Mouse (Mus musculus) forebrain, embryonic 14.5 days (tissue): Measurements from ENCODE around the gene Snap23. TPM values are rescaled to one million over a fixed set of nuclear protein-coding genes. Genes with fewer than 3 reads are reported as not detected.
A peak's percentile ranks its signal among the peaks of the same experiment; 100 is the strongest.

Experiments used
- ATAC-seq: fragments of 200-750 bp; cut with Nextera tagmentation; 2 replicates; pipeline ENCODE4 v1.8.0; 2017; ENCODE audit warnings: mild to moderate bottlenecking, moderate library complexity
- DNase-seq: peaks from one replicate; pipeline ENCODE4 v3.0.0-alpha.2; 2015; ENCODE audit warnings: low spot score
- H3K27ac ChIP-seq: fragments of 300-500 bp; sonication (generic); 2 replicates; pipeline ENCODE4 v1.5.1; 2014; ENCODE audit warnings: low read depth, mild to moderate bottlenecking, control low read depth, low read length, moderate library complexity
- H3K27me3 ChIP-seq: fragments of 300-500 bp; sonication (generic); replicated peaks from 2 replicates; pipeline ENCODE4 v1.6.1; 2014; ENCODE audit warnings: low read length, control low read depth, mixed read lengths; ENCODE audit not compliant: control insufficient read depth, insufficient read depth
- H3K36me3 ChIP-seq: fragments of 300-500 bp; sonication (generic); 2 replicates; pipeline ENCODE4 v1.6.1; 2014; ENCODE audit warnings: low read length, control low read depth; ENCODE audit not compliant: control insufficient read depth, insufficient read depth
- H3K4me1 ChIP-seq: fragments of 300-500 bp; sonication (generic); 2 replicates; pipeline ENCODE4 v1.6.1; 2014; ENCODE audit warnings: antibody characterized with exemption, low read length, control low read depth; ENCODE audit not compliant: control insufficient read depth, insufficient read depth
- H3K4me2 ChIP-seq: fragments of 300-500 bp; sonication (generic); 2 replicates; pipeline ENCODE4 v1.6.1; 2014; ENCODE audit warnings: mild to moderate bottlenecking, control low read depth, low read length
- H3K4me3 ChIP-seq: fragments of 300-500 bp; sonication (generic); 2 replicates; pipeline ENCODE4 v1.5.1; 2014; ENCODE audit warnings: low read depth, low read length, control low read depth
- H3K9ac ChIP-seq: fragments of 300-500 bp; sonication (generic); 2 replicates; pipeline ENCODE4 v1.6.1; 2014; ENCODE audit warnings: mild to moderate bottlenecking, low read length, control low read depth, moderate library complexity
- H3K9me3 ChIP-seq: fragments of 300-500 bp; sonication (generic); replicated peaks from 2 replicates; pipeline ENCODE4 v1.6.1; 2016; ENCODE audit warnings: low read length, control low read depth, mixed read lengths; ENCODE audit not compliant: control insufficient read depth
- whole genome bisulfite sequencing: fragments of 180-500 bp; shearing (Covaris S2); extraction: QIAGEN DNeasy Blood & Tissue Kit; methylation state at CpG from one replicate; pipeline ENCODE4 v1.1.7; 2014; 5-methylcytosine and 5-hydroxymethylcytosine counted together
- polyA plus RNA-seq: library from polyadenylated mRNA; unstranded; fragments of >200 nt; fragmentation: Nextera tagmentation; extraction: Ambion mirVana; gene quantifications from 2 replicates; pipeline ENCODE4 v1.2.1, GENCODE M21; 2014

Snap23 gene
- polyA plus RNA-seq, 1 experiment from 2014 or later, result 13.0 TPM

GRCm38 (mm10) chr2:120599506-120599905 lies 32.0 kb downstream of the Snap23 start:
- WGBS, result 85% methylated on average over 4 of the region's 4 CpGs
- Histone ChIP-seq H3K27me3 (no peaks in the 10 kb centered on the region), H3K4me3 (no peak overlapping the region), H3K4me1 (no peaks in the 10 kb centered on the region), H3K36me3 (peaks cover 61% of the 10 kb centered on the region), H3K9me3 (no peaks in the 10 kb centered on the region), H3K27ac (no peak overlapping the region), H3K9ac (no peak overlapping the region), H3K4me2 (no peak overlapping the region)
- DNase-seq, result no peak
- ATAC-seq, result no peak

GRCm38 (mm10) chr2:120606021-120606690 lies 38.7 kb downstream of the Snap23 start:
- peaks cover 8% of the 10 kb centered on the region; the same call in 1 of the 2 replicates for H3K4me1 ChIP-seq
- no peak overlapping the region for H3K4me3 ChIP-seq
- no peaks in the 10 kb centered on the region for H3K9me3 ChIP-seq
- peak; percentile 25 for DNase-seq
- no peak for ATAC-seq
- H3K27ac ChIP-seq, result no peak overlapping the region
- 88% methylated on average over 6 of the region's 6 CpGs for WGBS
- H3K36me3 ChIP-seq, result peaks cover 26% of the 10 kb centered on the region
- H3K4me2 ChIP-seq, result no peak overlapping the region
- no peak overlapping the region for H3K9ac ChIP-seq
- no peaks in the 10 kb centered on the region for H3K27me3 ChIP-seq

GRCm38 (mm10) chr2:120608830-120609723 lies 41.6 kb downstream of the Snap23 start, which contains the start of the genes Haus2 and Lrrc57:
Haus2 (plus strand) TSS chr2:120609383.
Lrrc57 (minus strand) TSS chr2:120609520.
- Histone ChIP-seq H3K4me2 (peak within 1 kb of the TSS; percentile 54), H3K27me3 (no peaks in the 10 kb centered on the region), H3K4me3 (peak within 1 kb of the TSS; percentile 71), H3K9me3 (no peaks in the 10 kb centered on the region), H3K9ac (peak within 1 kb of the TSS; percentile 92), H3K27ac (peak within 1 kb of the TSS; percentile 85), H3K4me1 (peaks cover 8% of the 10 kb centered on the region; the same call in 1 of the 2 replicates), H3K36me3 (peaks cover 22% of the 10 kb centered on the region)
- WGBS, result under 1% methylated on average over 52 of the region's 52 CpGs
- peak; percentile 97 for ATAC-seq
- peak; percentile 93 for DNase-seq

- WGBS, result 92% methylated on average over 5 of the region's 5 CpGs
- peaks cover 31% of the 10 kb centered on the region for H3K36me3 ChIP-seq
These were observed 49.0 kb downstream of the Snap23 start for GRCm38 (mm10) chr2:120616279-120617163.

GRCm38 (mm10) chr2:120619538-120619937 lies 52.1 kb downstream of the Snap23 start:
- H3K9me3 ChIP-seq, result no peaks in the 10 kb centered on the region
- no peak for DNase-seq
- no peaks in the 10 kb centered on the region for H3K27me3 ChIP-seq
- H3K4me1 ChIP-seq, result no peaks in the 10 kb centered on the region
- peaks cover 31% of the 10 kb centered on the region for H3K36me3 ChIP-seq
- H3K27ac ChIP-seq, result no peak overlapping the region
- no peak overlapping the region for H3K9ac ChIP-seq
- H3K4me2 ChIP-seq, result no peak overlapping the region
- no peak for ATAC-seq
- H3K4me3 ChIP-seq, result no peak overlapping the region
- 94% methylated on average over 1 of the region's 1 CpGs for WGBS

More at GRCm38 (mm10) chr2:120616279-120617163, 49.0 kb downstream of the Snap23 start:
- ATAC-seq, result no peak
- Histone ChIP-seq H3K4me3 (no peak overlapping the region), H3K27me3 (no peaks in the 10 kb centered on the region), H3K9me3 (no peaks in the 10 kb centered on the region), H3K4me2 (no peak overlapping the region), H3K4me1 (no peaks in the 10 kb centered on the region), H3K27ac (no peak overlapping the region), H3K9ac (no peak overlapping the region)
- no peak for DNase-seq

GRCm38 (mm10) chr2:120622920-120623319 lies 55.4 kb downstream of the Snap23 start:
- ATAC-seq, result no peak
- Histone ChIP-seq H3K4me2 (no peak overlapping the region), H3K27me3 (no peaks in the 10 kb centered on the region), H3K9me3 (no peaks in the 10 kb centered on the region), H3K4me3 (no peak overlapping the region), H3K36me3 (peaks cover 14% of the 10 kb centered on the region), H3K4me1 (no peaks in the 10 kb centered on the region), H3K27ac (no peak overlapping the region), H3K9ac (no peak overlapping the region)
- DNase-seq, result no peak

GRCm38 (mm10) chr2:120628076-120628865 lies 60.8 kb downstream of the Snap23 start:
- no peaks in the 10 kb centered on the region for H3K36me3 ChIP-seq
- DNase-seq (no peak), ATAC-seq (peak; percentile 19)
- H3K27ac ChIP-seq, result 0 out of 2 replicates have a peak overlapping the region, but pooled peaks have one; percentile 40
- H3K4me1 ChIP-seq, result no peaks in the 10 kb centered on the region
- H3K4me3 ChIP-seq, result peak overlapping the region; percentile 45
- H3K9me3 ChIP-seq, result no peaks in the 10 kb centered on the region
- H3K4me2 ChIP-seq, result peak overlapping the region; percentile 46
- H3K27me3 ChIP-seq, result no peaks in the 10 kb centered on the region
- WGBS, result 27% methylated on average over 10 of the region's 10 CpGs
- peak overlapping the region; percentile 35; the same call in 1 of the 2 replicates for H3K9ac ChIP-seq
